Mouse (Mus musculus) midbrain, embryonic 10.5 days (tissue): ENCODE data around the gene Rab5c. TPM values are rescaled to one million over a fixed set of nuclear protein-coding genes. Genes with fewer than 3 reads are reported as not detected.
A peak's percentile ranks its signal among the peaks of the same experiment; 100 is the strongest.

Experiments
- DNase-seq: peaks from one replicate; pipeline ENCODE4 v3.0.0-alpha.2; 2017; ENCODE audit warnings: low spot score
- H3K27ac ChIP-seq: fragments of 300-500 bp; sonication (generic); replicated peaks from 2 replicates; pipeline ENCODE4 v1.5.1; 2016; ENCODE audit warnings: mild to moderate bottlenecking
- H3K27me3 ChIP-seq: fragments of 300-500 bp; sonication (generic); 2 replicates; pipeline ENCODE4 v1.6.1; 2016; ENCODE audit warnings: low read depth, mild to moderate bottlenecking; ENCODE audit not compliant: poor library complexity, severe bottlenecking
- H3K36me3 ChIP-seq: fragments of 300-500 bp; sonication (generic); 2 replicates; pipeline ENCODE4 v1.6.1; 2016; ENCODE audit warnings: mild to moderate bottlenecking, moderate library complexity
- H3K4me1 ChIP-seq: fragments of 300-500 bp; sonication (generic); 2 replicates; pipeline ENCODE4 v1.6.1; 2016
- H3K4me3 ChIP-seq: fragments of 300-500 bp; sonication (generic); 2 replicates; pipeline ENCODE4 v1.5.1; 2016; ENCODE audit warnings: mild to moderate bottlenecking, moderate library complexity
- H3K9me3 ChIP-seq: fragments of 300-500 bp; sonication (generic); replicated peaks from 2 replicates; pipeline ENCODE4 v1.6.1; 2016; ENCODE audit warnings: mild to moderate bottlenecking
- WGBS: fragments of 180-500 bp; shearing (Covaris S2); methylation state at CpG from one replicate; pipeline ENCODE4 v1.1.7; 2016; 5-methylcytosine and 5-hydroxymethylcytosine counted together
- polyA plus RNA-seq: library from polyadenylated mRNA; unstranded; fragments of >200 nt; fragmentation: Nextera tagmentation; extraction: Ambion mirVana; gene quantifications from 2 replicates; pipeline ENCODE4 v1.2.1, GENCODE M21; 2016

The Rab5c gene
- polyA plus RNA-seq, 1 experiment from 2014 or later, result 14.8 TPM

DNA sequence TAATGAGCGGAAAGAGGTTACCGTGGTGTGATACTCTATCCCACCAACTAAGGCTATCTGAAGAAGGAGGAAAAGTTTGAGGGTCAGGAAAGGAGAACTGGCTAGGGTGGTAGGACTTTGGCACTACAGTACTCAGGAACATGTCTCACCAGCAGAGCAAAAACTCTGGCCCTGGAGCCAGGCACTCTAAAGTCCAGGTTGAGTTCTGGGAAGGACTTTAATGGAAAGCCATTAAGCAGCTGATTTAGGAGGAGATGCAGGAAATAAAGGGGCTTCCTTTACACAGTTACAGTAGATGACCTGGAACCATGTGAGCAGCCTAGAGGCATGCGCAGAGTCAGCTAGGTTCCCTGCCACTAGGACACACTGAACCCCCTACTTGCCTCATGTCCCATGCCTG lies 10.8 kb downstream of the Rab5c start:
- Histone ChIP-seq H3K9me3 (no peaks in the 10 kb centered on the region), H3K4me3 (no peak overlapping the region), H3K4me1 (peaks cover 9% of the 10 kb centered on the region), H3K36me3 (peaks cover 38% of the 10 kb centered on the region), H3K27me3 (no peaks in the 10 kb centered on the region), H3K27ac (no peak overlapping the region)
- DNase-seq, result no peak
- WGBS, result 99% methylated on average over 3 of the region's 3 CpGs

DNA sequence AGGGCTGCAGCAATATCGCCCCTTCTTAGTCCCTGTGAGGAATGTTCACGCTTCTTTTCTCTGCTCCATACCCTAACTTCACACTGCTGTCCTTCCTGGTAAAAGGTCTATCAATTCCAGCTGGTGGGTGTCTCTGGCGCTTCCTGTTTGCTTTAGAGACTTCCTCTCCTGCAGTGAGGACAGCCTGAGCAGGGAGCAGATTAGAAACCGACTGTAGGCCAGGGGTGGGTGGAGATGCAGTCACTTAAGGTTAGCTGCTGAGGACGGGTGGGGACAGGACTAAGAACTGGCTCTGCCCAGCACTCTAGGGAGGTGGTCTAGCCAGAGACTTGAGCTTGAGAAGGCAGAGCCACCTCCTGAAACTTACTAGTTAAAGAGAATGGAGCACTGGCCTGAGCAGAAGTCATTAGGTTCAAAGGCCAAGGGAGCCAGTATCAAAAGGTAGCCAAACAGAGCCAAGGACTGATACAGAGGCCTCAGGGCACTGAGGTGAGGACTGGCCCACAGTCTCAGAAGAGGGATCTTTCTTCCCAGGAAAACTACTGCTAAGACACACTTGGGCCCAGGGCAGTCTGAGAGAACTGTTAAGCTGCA lies 13.0 kb downstream of the Rab5c start:
- peaks cover 32% of the 10 kb centered on the region for H3K36me3 ChIP-seq
- no peak overlapping the region for H3K4me3 ChIP-seq
- 0 out of 2 replicates have a peak overlapping the region, but pooled peaks have one; percentile 18 for H3K27ac ChIP-seq
- no peak for DNase-seq
- no peaks in the 10 kb centered on the region for H3K27me3 ChIP-seq
- 61% methylated on average over 5 of the region's 5 CpGs for WGBS
- H3K4me1 ChIP-seq, result peaks cover 27% of the 10 kb centered on the region
- H3K9me3 ChIP-seq, result no peaks in the 10 kb centered on the region

DNA sequence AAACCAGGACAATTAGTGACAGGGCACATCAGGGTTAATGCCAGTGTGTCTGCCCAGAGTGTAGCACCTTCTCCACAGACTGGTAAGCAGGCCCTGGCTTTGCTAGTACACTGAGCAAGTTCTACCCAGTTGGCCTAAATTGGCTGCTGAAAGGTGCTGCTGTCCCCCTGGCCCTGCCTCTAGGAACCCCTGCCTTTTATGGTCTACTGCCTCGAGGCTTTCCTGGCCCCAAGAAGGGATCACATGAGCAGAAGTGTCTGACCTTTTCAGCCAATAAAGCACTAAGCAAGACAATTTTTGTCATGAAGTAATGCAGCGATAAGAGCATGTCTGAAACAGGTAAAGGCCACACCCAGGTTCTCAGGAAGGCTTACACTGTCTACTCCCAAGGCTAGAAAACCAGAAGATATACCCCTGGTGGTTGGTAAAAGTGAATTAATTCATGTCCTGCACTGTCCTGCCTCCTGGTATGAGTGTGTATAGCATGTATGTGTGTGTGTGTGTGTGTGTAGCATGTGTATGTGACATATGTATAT lies 15.5 kb downstream of the Rab5c start:
- Histone ChIP-seq H3K27ac (no peak overlapping the region), H3K9me3 (no peaks in the 10 kb centered on the region), H3K36me3 (peaks cover 33% of the 10 kb centered on the region), H3K4me1 (peaks cover 27% of the 10 kb centered on the region), H3K27me3 (no peaks in the 10 kb centered on the region), H3K4me3 (no peak overlapping the region)
- DNase-seq, result no peak
- 65% methylated on average over 2 of the region's 2 CpGs for WGBS

DNA sequence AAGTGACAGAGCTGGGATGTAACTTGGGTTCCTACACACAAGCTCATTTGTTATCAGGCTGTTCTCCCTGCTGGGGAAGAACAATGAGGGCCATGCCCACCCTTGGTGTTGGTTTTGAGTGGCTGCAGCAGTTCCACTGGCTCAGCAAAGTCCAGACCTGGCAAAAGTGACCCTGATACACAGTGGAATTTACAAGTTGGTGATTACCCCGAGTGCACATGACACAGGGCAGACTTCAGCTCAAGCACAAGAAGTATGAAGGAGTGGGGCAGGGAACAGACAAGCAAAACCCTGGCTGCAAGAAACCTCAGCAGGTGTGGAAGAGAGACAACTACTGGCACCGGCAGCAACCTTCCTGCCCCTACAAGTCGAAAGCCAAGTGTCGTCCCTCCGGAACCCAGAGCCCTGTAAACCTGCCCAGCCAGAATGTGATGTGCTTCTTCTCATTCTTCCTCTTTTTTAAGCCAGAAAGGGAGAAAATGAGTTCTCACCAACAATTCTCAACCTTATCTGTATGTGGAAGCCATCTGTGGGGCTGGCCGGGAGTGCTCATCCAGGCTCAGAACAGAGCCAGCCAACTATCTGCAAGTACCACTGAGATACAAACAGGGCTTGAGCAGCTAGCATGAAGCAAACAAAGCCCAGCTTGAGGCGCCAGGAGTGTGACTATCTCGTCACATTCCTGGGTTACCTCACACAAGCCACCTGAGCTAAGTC lies 16.1 kb downstream of the Rab5c start:
- Histone ChIP-seq H3K9me3 (no peaks in the 10 kb centered on the region), H3K4me3 (no peak overlapping the region), H3K4me1 (peaks cover 27% of the 10 kb centered on the region), H3K36me3 (peaks cover 35% of the 10 kb centered on the region), H3K27ac (peak overlapping the region; percentile 6; the same call in 1 of the 2 replicates), H3K27me3 (no peaks in the 10 kb centered on the region)
- 71% methylated on average over 8 of the region's 8 CpGs for WGBS
- no peak for DNase-seq

DNA sequence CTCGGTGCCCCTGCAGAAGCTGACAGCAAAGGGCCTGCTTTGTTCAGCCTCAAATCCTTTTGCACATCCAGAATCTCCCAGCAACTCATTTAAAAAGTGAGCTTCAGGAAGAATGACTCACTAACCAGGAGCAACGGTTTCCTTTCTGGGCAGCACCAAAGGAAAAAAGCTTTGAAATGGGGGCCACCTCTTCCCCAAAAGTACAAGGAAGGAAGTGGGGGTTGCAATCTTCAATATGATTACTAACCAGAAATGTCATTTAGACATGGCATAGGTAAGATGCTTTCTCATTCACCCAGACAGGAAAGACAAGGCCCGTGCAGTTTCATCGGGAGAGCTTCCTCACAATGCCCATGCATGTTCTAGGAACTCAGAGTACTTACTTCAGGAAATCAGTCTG lies 16.8 kb downstream of the Rab5c start:
- Histone ChIP-seq H3K36me3 (peaks cover 41% of the 10 kb centered on the region), H3K27ac (peak overlapping the region; percentile 35), H3K27me3 (no peaks in the 10 kb centered on the region), H3K4me3 (no peak overlapping the region), H3K9me3 (no peaks in the 10 kb centered on the region), H3K4me1 (peaks cover 27% of the 10 kb centered on the region)
- WGBS, result 71% methylated on average over 4 of the region's 4 CpGs
- DNase-seq, result no peak

DNA sequence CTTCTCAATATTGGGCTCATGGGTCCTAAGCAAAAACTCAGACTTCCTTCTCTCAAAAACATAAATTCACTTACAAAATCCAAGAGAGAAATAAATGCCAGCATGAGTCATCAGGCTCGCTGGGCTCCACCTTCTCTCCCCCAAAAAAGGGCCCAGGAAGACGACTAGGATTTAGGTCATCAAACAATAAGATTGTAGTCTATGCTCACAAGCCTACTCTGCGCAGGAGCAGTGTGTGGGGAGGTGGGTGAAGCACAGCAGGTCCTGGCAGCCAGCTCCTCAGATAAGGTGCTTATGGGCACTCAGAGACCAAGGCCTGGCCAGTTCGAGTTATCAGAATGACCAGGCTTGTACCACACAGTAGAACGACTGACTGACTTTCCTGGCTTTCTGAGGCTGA lies 17.7 kb downstream of the Rab5c start:
- Histone ChIP-seq H3K36me3 (peaks cover 50% of the 10 kb centered on the region), H3K4me3 (no peak overlapping the region), H3K27ac (peak overlapping the region; percentile 35; the same call in 1 of the 2 replicates), H3K9me3 (no peaks in the 10 kb centered on the region), H3K4me1 (peaks cover 30% of the 10 kb centered on the region), H3K27me3 (no peaks in the 10 kb centered on the region)
- no peak for DNase-seq
- WGBS, result 83% methylated on average over 5 of the region's 5 CpGs

DNA sequence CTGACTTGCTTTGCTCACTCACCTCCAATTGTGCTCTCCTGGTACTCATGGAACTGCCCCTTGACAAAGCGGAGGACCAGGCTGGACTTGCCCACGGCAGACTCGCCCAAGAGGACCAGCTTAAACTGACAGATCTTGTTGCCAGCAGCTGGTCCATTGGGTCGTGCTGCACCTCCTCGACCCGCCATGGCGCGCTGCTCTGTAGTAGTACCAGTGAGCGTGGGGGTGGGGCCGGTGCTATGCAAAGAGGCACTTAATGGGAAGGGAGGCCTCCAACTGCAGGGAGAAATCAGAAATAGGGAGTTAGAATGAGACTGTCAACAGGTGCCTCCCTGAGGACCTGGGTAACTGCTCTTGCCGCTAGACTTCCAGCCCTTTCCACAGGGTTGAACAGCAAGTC lies 18.1 kb downstream of the Rab5c start:
- no peak overlapping the region for H3K4me3 ChIP-seq
- H3K4me1 ChIP-seq, result peaks cover 34% of the 10 kb centered on the region
- no peaks in the 10 kb centered on the region for H3K9me3 ChIP-seq
- no peak overlapping the region for H3K27ac ChIP-seq
- DNase-seq, result no peak
- peaks cover 53% of the 10 kb centered on the region for H3K36me3 ChIP-seq
- H3K27me3 ChIP-seq, result no peaks in the 10 kb centered on the region
- WGBS, result 89% methylated on average over 11 of the region's 11 CpGs

DNA sequence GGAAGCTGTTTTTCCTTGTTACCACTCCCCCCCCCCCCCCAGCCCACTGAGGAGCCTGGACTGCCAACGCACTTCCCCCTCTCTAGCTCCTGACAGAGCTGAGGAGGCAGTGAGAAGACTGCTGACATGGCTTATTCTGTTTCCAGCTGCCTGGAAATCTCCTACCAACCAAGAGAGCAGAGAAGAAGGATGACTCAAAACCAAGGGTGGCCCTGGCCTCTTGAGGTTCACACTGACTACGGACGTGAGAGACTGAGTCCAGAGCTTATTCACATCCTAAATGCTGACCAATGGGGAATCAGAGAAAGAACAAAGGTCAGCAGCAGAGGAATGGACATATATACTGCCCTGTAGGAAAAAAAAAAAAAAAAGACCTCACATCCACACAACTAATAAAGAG lies 18.7 kb downstream of the Rab5c start:
- Histone ChIP-seq H3K9me3 (no peaks in the 10 kb centered on the region), H3K27ac (no peak overlapping the region), H3K27me3 (no peaks in the 10 kb centered on the region), H3K4me3 (no peak overlapping the region), H3K36me3 (peaks cover 54% of the 10 kb centered on the region), H3K4me1 (peaks cover 37% of the 10 kb centered on the region)
- DNase-seq, result no peak
- 89% methylated on average over 3 of the region's 3 CpGs for WGBS

DNA sequence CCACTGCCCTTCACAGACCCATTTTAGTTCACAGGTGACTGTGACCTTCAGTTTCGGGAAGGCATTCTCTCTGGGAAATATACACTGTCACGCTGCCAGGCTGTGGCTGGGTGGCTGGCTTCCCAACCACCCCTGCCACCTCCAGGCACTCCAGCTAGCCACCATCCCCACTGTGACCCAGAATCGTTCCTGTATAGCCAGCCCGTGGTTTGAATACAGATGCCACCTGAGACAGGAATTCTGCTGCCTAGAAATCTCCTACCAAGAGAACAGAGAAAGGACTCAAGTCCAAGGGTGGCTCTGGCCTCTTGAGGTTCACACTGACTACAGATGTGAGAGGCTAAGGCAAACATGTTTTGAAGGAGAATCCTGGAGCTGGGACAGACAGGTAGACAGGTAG lies 19.1 kb downstream of the Rab5c start:
- 95% methylated on average over 4 of the region's 4 CpGs for WGBS
- Histone ChIP-seq H3K4me3 (no peak overlapping the region), H3K4me1 (peaks cover 41% of the 10 kb centered on the region), H3K36me3 (peaks cover 54% of the 10 kb centered on the region), H3K27me3 (no peaks in the 10 kb centered on the region), H3K9me3 (no peaks in the 10 kb centered on the region), H3K27ac (no peak overlapping the region)
- no peak for DNase-seq

DNA sequence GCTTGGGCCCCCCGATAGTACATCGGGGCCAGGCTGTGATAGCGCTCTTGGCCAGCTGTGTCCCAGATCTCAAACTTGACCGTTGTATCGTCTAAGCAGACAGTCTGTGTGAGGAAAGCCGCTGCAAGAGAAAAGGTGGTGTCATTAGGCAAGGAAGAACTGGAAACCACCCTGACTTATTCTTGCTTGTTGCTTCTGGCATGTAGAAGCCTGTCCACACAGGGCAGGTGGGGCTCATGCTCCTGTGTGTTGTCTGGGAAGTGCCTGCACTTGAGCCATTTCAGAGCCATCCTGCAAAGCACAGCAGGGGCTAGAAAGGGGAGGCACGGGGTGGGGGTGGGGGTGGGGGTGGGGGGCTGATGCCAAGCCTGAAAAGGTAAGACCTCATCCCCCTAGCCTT lies 19.6 kb downstream of the Rab5c start:
- no peak overlapping the region for H3K4me3 ChIP-seq
- no peak overlapping the region for H3K27ac ChIP-seq
- H3K27me3 ChIP-seq, result no peaks in the 10 kb centered on the region
- no peak for DNase-seq
- H3K9me3 ChIP-seq, result no peaks in the 10 kb centered on the region
- WGBS, result 94% methylated on average over 7 of the region's 7 CpGs
- peaks cover 45% of the 10 kb centered on the region for H3K4me1 ChIP-seq
- peaks cover 54% of the 10 kb centered on the region for H3K36me3 ChIP-seq

DNA sequence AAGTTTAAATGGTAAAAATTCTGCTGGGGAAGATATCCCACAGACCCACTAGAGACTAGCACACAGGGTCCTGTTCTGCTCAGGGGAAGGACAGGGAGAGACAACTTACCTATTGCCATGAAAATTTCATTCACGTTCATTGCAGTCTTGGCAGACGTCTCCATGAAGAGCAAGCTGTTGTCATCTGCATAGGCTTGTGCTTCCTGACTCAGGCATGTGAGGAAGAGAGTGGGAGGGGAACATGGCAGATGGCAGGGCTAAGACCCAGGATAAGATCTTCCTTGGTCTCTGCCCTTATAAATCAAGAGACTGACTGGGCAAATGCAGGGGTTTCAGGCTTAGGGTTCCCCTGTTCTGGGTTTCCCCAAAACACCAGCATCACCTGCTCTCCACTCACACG lies 21.4 kb downstream of the Rab5c start:
- no peak for DNase-seq
- Histone ChIP-seq H3K27me3 (no peaks in the 10 kb centered on the region), H3K4me1 (peaks cover 52% of the 10 kb centered on the region), H3K4me3 (no peak overlapping the region), H3K36me3 (peaks cover 54% of the 10 kb centered on the region), H3K27ac (no peak overlapping the region), H3K9me3 (no peaks in the 10 kb centered on the region)
- WGBS, result 89% methylated on average over 3 of the region's 3 CpGs

DNA sequence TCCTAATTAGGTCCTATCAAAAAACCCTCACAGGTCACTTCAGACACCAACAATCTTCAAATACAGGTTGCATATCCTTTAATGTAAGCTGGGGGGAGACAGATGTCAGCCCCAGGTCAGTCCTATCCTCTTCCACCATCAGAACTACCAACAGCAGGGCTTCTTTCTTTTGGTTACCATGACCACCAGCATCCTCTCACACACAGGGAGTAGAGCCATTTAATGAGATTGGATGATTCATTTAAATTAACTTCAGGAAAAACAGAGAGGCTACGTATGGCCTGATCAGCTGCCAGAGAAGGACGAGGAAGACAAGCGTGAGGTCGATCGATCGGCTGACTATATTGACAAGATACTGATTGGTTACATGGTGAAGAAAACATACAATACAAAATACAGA lies 23.1 kb downstream of the Rab5c start:
- H3K4me3 ChIP-seq, result no peak overlapping the region

DNA sequence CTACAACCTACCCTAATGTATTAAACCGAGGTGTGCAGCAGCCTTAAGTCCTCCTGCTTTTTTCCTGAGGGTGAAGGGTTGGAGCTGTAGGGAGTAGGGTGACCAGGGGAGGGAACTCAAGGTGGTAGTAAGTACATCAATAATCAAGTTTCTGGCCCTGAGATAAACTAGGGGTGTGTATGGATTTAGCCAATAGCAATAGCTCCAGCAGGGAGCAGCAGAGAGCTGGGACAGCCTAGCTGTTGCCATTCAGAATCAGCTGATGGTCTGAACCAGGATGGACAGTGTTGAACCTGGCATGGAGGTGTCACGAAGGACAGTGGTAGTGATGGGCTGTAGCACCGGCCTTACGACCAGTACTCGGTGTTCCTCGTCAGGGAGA lies 23.5 kb downstream of the Rab5c start:
- H3K4me1 ChIP-seq, result peaks cover 50% of the 10 kb centered on the region
- H3K4me3 ChIP-seq, result peak overlapping the region; percentile 42
- no peaks in the 10 kb centered on the region for H3K9me3 ChIP-seq

More for the DNA sequence above, 23.1 kb downstream of the Rab5c start:
- Histone ChIP-seq H3K4me1 (peaks cover 50% of the 10 kb centered on the region), H3K27ac (no peak overlapping the region), H3K9me3 (no peaks in the 10 kb centered on the region), H3K27me3 (no peaks in the 10 kb centered on the region), H3K36me3 (peaks cover 61% of the 10 kb centered on the region)
- WGBS, result 85% methylated on average over 6 of the region's 6 CpGs
- no peak for DNase-seq

More for the DNA sequence above, 23.5 kb downstream of the Rab5c start:
- peak; percentile 68 for DNase-seq
- peaks cover 61% of the 10 kb centered on the region for H3K36me3 ChIP-seq
- 46% methylated on average over 6 of the region's 6 CpGs for whole genome bisulfite sequencing
- H3K27ac ChIP-seq, result peak overlapping the region; percentile 98
- H3K27me3 ChIP-seq, result no peaks in the 10 kb centered on the region
